Mouse (Mus musculus) effector memory CD4-positive, alpha-beta T cell, adult 5 months (primary cell): ENCODE measurements around the gene Vezf1. TPM values are rescaled to one million over a fixed set of nuclear protein-coding genes. Genes with fewer than 3 reads are reported as not detected.

ENCODE experiments used
- polyA plus RNA-seq: library from polyadenylated mRNA; unstranded; fragments of 100-300 nt; shearing (Covaris generic); gene quantifications from one replicate; pipeline ENCODE4 v1.2.1, GENCODE M21; 2017

Vezf1 gene
- polyA plus RNA-seq: 47.2 TPM

GRCm38 (mm10) chr11:88067586-88068410 is at the start of gene Vezf1:
Gene Vezf1 (plus strand): TSS chr11:88068279.

DNA sequence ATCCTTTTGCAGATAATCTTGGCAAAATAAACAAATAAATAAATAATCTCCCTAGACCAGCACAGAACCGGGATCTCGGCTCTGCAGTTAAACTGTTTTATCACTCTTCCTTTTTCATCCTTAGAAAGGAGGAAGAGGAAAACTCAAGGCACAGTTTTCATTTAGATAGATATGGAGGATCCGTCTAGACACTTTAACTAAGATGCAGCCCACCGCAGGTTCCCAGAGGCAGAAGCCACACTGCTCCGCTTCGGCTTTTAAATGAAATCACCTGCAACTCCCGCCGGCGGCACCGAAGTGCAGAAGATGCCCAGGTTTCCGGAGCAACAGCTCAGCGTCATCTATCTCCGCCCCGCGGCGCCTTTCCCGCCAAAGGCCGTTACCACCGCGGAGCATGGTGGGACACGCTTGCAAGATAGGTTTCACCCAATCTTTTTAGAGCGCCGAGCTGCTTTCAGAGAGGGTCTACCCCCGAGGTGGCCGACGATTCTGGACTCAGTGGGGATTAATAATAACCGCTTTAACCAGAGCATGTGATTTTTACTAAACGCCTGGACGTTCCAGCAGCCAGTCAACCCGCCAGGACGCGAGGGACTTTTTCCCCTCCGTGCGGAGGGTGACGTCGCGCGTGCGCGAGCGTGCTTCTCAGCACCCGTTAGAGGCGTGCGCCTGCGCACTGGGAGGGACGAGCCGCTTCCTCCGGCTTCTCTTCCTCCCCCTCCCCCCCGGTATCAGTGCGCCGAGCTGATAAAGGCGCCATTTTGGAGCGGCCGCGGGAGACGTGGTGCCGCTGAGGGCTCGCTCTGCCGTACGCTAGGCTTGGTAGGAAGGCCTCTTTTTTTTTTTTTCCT is 20.9 kb upstream of the Vezf1 start, which contains the start of gene Srsf1:
TSS of gene Srsf1 (plus strand) at position 430 of the 851 bp plus-strand sequence.

GRCm38 (mm10) chr11:88098021-88098729 is 30.1 kb downstream of the Vezf1 start, which contains the start of gene Cuedc1:
Gene Cuedc1 (plus strand): TSS chr11:88098058.

Other genes starting within 250 kb of the Vezf1 start
- not detected for gene Lpo, start 240.0 kb upstream of the Vezf1 start, polyA plus RNA-seq
- gene Mks1, start 215.1 kb upstream of the Vezf1 start, polyA plus RNA-seq: 15.5 TPM
- gene Epx, start 192.7 kb upstream of the Vezf1 start, polyA plus RNA-seq: not detected
- gene Olfr462, start 176.0 kb upstream of the Vezf1 start, polyA plus RNA-seq: not detected
- gene Olfr463, start 170.9 kb upstream of the Vezf1 start, polyA plus RNA-seq: not detected
- not detected for gene Olfr464, start 147.3 kb upstream of the Vezf1 start, polyA plus RNA-seq
- 19.6 TPM for gene Dynll2, start 80.7 kb upstream of the Vezf1 start, polyA plus RNA-seq
- gene Srsf1, start 20.9 kb upstream of the Vezf1 start, polyA plus RNA-seq: 236 TPM
- 1.1 TPM for gene Cuedc1, start 29.8 kb downstream of the Vezf1 start, polyA plus RNA-seq
- 45.5 TPM for gene Mrps23, start 136.1 kb downstream of the Vezf1 start, polyA plus RNA-seq
- gene Ccdc182, start 225.8 kb downstream of the Vezf1 start, polyA plus RNA-seq: not detected